1 mouse cellular context compared by ENCODE assay signal in genomic region chr17:47756366-47756765, GRCm38 (mm10).
TF ChIP-seq lines count a peak whose summit lies in the region.

No protein-coding gene starts in this region.

TF ChIP-seq in CH12.LX, 34 proteins besides CTCF, POLR2A, EP300 and RAD21 (continued from another document):
- TF ChIP-seq ZMIZ1 (IDR thresholded peaks at IDR 0.05; ENCODE audit: low read depth, low read length) (no peak), GABPA (IDR thresholded peaks at IDR 0.05; ENCODE audit: insufficient replicate concordance, low read depth, low read length) (no peak), IRF4 (IDR thresholded peaks at IDR 0.05; ENCODE audit: low read depth, low read length) (no peak), POLR2AphosphoS2 (IDR thresholded peaks at IDR 0.05; ENCODE audit: low read depth, low read length) (no peak), BHLHE40 (IDR thresholded peaks at IDR 0.05; ENCODE audit: low read depth, low read length) (no peak), NRF1 (IDR thresholded peaks at IDR 0.05; ENCODE audit: low read depth, low read length) (no peak), MEF2A (IDR thresholded peaks at IDR 0.05; ENCODE audit: borderline replicate concordance, low read depth, low read length) (no peak), UBTF (IDR thresholded peaks at IDR 0.05; ENCODE audit: low read depth, low read length) (no peak), JUND (conservative IDR thresholded peaks at IDR 0.05; ENCODE audit: low read depth, low read length) (no peak)
TF ChIP-seq in CH12.LX: peak in this region for 0.
